Mouse (Mus musculus) C2C12 (cell line): ENCODE measurements around the gene Ralb. TPM values are rescaled to one million over a fixed set of nuclear protein-coding genes. Genes with fewer than 3 reads are reported as not detected.

Experiments used
- H3K27me3 ChIP-seq: one replicate; pipeline ENCODE4 v1.6.1; 2011; ENCODE audit not compliant: control insufficient read depth, insufficient read depth, insufficient read length
- H3K36me3 ChIP-seq: one replicate; pipeline ENCODE4 v1.6.1; 2011; ENCODE audit not compliant: control insufficient read depth, insufficient read depth
- H3K4me3 ChIP-seq: one replicate; pipeline ENCODE4 v1.5.1; 2011; ENCODE audit warnings: mild to moderate bottlenecking, control low read depth; ENCODE audit not compliant: poor library complexity, insufficient read depth, severe bottlenecking
- H3K79me2 ChIP-seq: one replicate; pipeline ENCODE4 v1.6.1; 2011; ENCODE audit not compliant: control insufficient read depth, insufficient read depth
- H3K79me3 ChIP-seq: one replicate; pipeline ENCODE4 v1.6.1; 2011; ENCODE audit warnings: low read depth, control low read depth
- H3ac ChIP-seq: one replicate; pipeline ENCODE3; 2011; ENCODE audit warnings: low read depth; ENCODE audit not compliant: control insufficient read depth, insufficient read length
- CEBPB ChIP-seq: IDR thresholded peaks from one replicate; pipeline ENCODE4 v1.6.1; 2011; ENCODE audit warnings: low read depth, mild to moderate bottlenecking, control low read depth, moderate library complexity
- CTCF ChIP-seq: IDR thresholded peaks from one replicate; pipeline ENCODE4 v1.5.1; 2011; ENCODE audit not compliant: control insufficient read depth, insufficient read depth, insufficient read length
- FOSL1 ChIP-seq: IDR thresholded peaks from one replicate; pipeline ENCODE4 v1.8.0; 2011; ENCODE audit warnings: mild to moderate bottlenecking, low read length; ENCODE audit not compliant: poor library complexity, insufficient read depth, severe bottlenecking
- MAX ChIP-seq: IDR thresholded peaks from one replicate; pipeline ENCODE4 v1.6.1; 2011; ENCODE audit warnings: mild to moderate bottlenecking, control low read depth
- MYOD1 ChIP-seq: IDR thresholded peaks from one replicate; pipeline ENCODE4 v1.6.1; 2011; ENCODE audit warnings: low read depth; ENCODE audit not compliant: control insufficient read depth, insufficient read length
- MYOG ChIP-seq: IDR thresholded peaks from one replicate; pipeline ENCODE4 v1.6.1; 2011; ENCODE audit not compliant: control insufficient read depth, insufficient read length; ENCODE audit errors: extremely low read depth
- USF1 ChIP-seq: IDR thresholded peaks from one replicate; pipeline ENCODE4 v1.6.1; 2011; ENCODE audit warnings: low read depth, mild to moderate bottlenecking, control low read depth, moderate library complexity
- long read RNA-seq, 2 experiments: library from polyadenylated mRNA; unstranded; transcript quantifications; one replicate each; pipeline ENCODE4 v2.0.0; 2019 to 2020
- polyA plus RNA-seq: library from polyadenylated mRNA; unstranded; fragments of >200 nt; fragmentation: generic; extraction: Trizol; gene quantifications from one replicate; pipeline ENCODE4 v1.2.1, GENCODE M21; 2012; ENCODE audit warnings: missing spikeins

The Ralb gene
- 44.4 TPM for polyA plus RNA-seq
- long read RNA-seq, experiment 1, transcript Ralb-201 (5 exons, 2,289 nt): major isoform, 118 of 169 reads
- long read RNA-seq, experiment 1, partial matches to known transcripts: 15 of 169 reads
- long read RNA-seq, experiment 1, other reads (novel, unspliced or antisense): 36 of 169 reads
- long read RNA-seq, experiment 2, transcript Ralb-201 (5 exons, 2,289 nt): major isoform, 624 of 703 reads
- long read RNA-seq, experiment 2, partial matches to known transcripts: 25 of 703 reads
- long read RNA-seq, experiment 2, other reads (novel, unspliced or antisense): 54 of 703 reads

- H3K4me3 ChIP-seq: peak within 1 kb of the TSS; percentile 59
- TF ChIP-seq MYOG (no peak), CTCF (no peak), MAX (peak; percentile 65), MYOD1 (peak; percentile 20), USF1 (peak; percentile 94)
- peaks cover 50% of the 10 kb centered on the region for H3K79me2 ChIP-seq
- H3K36me3 ChIP-seq: peaks cover 15% of the 10 kb centered on the region
- peaks cover 41% of the 10 kb centered on the region for H3K79me3 ChIP-seq
- peak within 1 kb of the TSS; percentile 98 for H3ac ChIP-seq
- no peaks in the 10 kb centered on the region for H3K27me3 ChIP-seq
These were observed at the start of gene Ralb for GRCm38 (mm10) chr1:119504260-119505062. Gene Ralb (minus strand): TSS chr1:119504794.

DNA sequence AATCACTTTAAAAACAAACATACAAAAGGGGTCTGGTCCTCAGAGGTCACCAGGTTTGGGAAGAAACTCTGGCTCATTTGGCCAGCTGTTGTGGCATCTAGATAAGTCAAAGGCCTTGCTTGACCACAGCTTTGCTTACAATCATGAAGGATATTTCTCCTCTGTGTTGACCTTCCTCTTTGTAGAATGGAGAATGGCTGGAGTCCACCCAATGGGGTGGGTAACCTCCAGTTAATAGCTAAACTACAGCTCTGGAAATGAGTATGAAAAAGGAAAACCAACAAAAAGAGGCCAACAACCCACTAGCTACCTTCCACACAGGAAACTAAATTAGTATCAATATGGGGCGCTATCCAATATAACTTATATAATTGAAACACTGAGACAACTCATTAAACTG is 47.1 kb upstream of the Ralb start:
- Histone ChIP-seq H3K4me3 (no peak overlapping the region), H3K79me3 (no peaks in the 10 kb centered on the region), H3K79me2 (no peaks in the 10 kb centered on the region), H3K27me3 (no peaks in the 10 kb centered on the region), H3K36me3 (no peaks in the 10 kb centered on the region), H3ac (no peak overlapping the region)
- TF ChIP-seq CEBPB (no peak), MYOD1 (no peak), FOSL1 (no peak), USF1 (no peak), MYOG (no peak), MAX (no peak), CTCF (no peak)

DNA sequence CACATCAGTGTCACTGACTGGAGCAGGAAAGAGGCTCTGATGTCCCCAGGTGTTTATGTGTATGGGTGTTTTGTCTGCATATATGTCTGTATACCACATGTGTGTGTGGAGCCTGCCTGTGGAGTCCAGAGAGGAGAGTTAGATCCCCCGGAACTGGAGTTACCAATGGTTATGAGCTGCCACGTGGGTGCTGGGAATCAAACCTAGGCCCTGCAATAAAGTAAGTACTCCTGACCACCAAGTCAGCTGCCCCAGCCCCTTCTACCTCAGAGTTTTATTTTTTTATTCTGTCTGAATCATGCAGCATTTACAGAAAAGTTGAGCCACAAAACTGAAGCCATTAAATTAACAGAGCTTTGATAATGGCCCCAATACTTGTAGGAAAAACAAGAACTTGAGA is 45.5 kb upstream of the Ralb start:
- Histone ChIP-seq H3K79me2 (no peaks in the 10 kb centered on the region), H3K4me3 (no peak overlapping the region), H3K79me3 (no peaks in the 10 kb centered on the region), H3K36me3 (no peaks in the 10 kb centered on the region), H3ac (no peak overlapping the region), H3K27me3 (no peaks in the 10 kb centered on the region)
- TF ChIP-seq MYOG: no peak
- no peak for TF ChIP-seq USF1
- no peak for TF ChIP-seq MYOD1
- no peak for TF ChIP-seq MAX
- no peak for TF ChIP-seq CEBPB
- TF ChIP-seq CTCF: no peak
- no peak for TF ChIP-seq FOSL1

DNA sequence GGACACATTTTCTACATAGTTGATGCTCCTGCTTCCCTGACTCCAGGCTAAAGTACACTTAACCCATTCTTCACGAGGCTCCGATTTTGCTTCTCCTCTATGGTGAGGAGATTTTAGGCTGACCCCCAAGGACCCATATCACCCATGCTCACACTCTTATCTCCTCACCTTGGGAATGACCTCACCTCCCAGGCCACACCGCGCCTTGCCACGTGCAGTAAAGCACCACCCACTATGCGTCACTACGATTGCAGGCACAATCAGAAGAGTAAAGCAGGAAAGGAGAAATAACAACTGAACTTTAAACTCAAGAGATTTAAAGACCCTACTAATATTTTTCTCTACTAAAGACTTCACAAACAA is 44.7 kb upstream of the Ralb start:
- TF ChIP-seq CTCF (no peak), MYOG (no peak), USF1 (no peak), MAX (no peak), MYOD1 (no peak), FOSL1 (no peak), CEBPB (no peak)
- Histone ChIP-seq H3ac (no peak overlapping the region), H3K36me3 (no peaks in the 10 kb centered on the region), H3K4me3 (no peak overlapping the region), H3K79me2 (no peaks in the 10 kb centered on the region), H3K79me3 (no peaks in the 10 kb centered on the region), H3K27me3 (no peaks in the 10 kb centered on the region)

DNA sequence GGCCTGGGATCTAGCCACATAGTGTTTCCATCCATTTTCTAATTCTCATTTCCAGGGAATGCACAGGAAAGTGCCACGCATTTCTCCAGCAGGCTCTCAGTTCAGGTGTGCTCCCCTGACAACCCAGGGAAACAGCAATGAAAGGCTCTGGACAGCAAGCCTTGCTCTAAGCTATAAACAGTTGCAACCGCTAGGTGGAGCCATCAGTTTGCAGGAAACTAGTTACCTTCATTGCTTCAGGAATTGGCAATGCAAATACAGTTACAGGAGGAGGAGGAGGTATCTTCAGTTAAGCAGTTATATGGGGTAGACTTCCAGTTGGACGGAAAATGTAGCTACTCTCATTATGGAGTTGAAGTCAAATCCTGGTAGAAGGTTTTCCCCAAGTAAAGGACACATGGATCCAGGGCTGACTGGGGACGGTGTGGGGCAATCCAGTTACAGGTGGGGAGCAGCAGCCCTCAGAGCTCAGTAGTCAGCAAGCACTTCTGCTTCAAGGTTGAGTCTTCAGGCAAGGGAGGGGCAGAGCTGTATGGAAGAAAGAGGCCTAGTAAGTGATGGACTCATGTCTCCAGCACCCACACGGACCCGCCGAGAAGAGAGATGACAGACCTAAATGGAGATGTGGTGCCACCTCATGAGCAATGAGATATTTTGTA is 44.2 kb upstream of the Ralb start:
- H3K4me3 ChIP-seq: no peak overlapping the region
- TF ChIP-seq CTCF: peak; percentile 48
- no peak for TF ChIP-seq USF1
- no peaks in the 10 kb centered on the region for H3K27me3 ChIP-seq
- H3K79me2 ChIP-seq: no peaks in the 10 kb centered on the region
- H3K36me3 ChIP-seq: no peaks in the 10 kb centered on the region
- no peak overlapping the region for H3ac ChIP-seq
- no peaks in the 10 kb centered on the region for H3K79me3 ChIP-seq
